Mouse (Mus musculus) lung, postnatal 14 days (tissue): Measurements from ENCODE around the gene Hdac4.

Experiments
- DNase-seq: peaks from one replicate; pipeline ENCODE4 v3.0.0; 2021

Gene Hdac4

GRCm38 (mm10) chr1:91915961-91916360 is 279.5 kb downstream of the Hdac4 start:
- no peak for DNase-seq

- no peak for DNase-seq
Observed at GRCm38 (mm10) chr1:91914648-91915047, 280.9 kb downstream of the Hdac4 start.

- DNase-seq: peak; percentile 75
Observed at GRCm38 (mm10) chr1:91913850-91914249, 281.6 kb downstream of the Hdac4 start.

- no peak for DNase-seq
Observed at GRCm38 (mm10) chr1:91912227-91913119, 283.0 kb downstream of the Hdac4 start.

- DNase-seq: no peak
Observed at GRCm38 (mm10) chr1:91905268-91905667, 290.2 kb downstream of the Hdac4 start.

GRCm38 (mm10) chr1:91903241-91903981 is 292.1 kb downstream of the Hdac4 start:
- DNase-seq: peak; percentile 58

- DNase-seq: no peak
Observed at GRCm38 (mm10) chr1:91897078-91897477, 298.4 kb downstream of the Hdac4 start.

GRCm38 (mm10) chr1:91894286-91894685 is 301.2 kb downstream of the Hdac4 start:
- no peak for DNase-seq

GRCm38 (mm10) chr1:91893598-91893997 is 301.9 kb downstream of the Hdac4 start:
- DNase-seq: no peak

GRCm38 (mm10) chr1:91883115-91883514 is 312.4 kb downstream of the Hdac4 start:
- DNase-seq: no peak

- DNase-seq: no peak
Observed at GRCm38 (mm10) chr1:91880899-91881298, 314.6 kb downstream of the Hdac4 start.

GRCm38 (mm10) chr1:91880156-91880555 is 315.3 kb downstream of the Hdac4 start:
- DNase-seq: no peak
